Mouse (Mus musculus): Measurements from ENCODE around the gene Efcab1.

The Efcab1 gene

GRCm38 (mm10) chr16:15014724-15015123, 108.3 kb downstream of the Efcab1 start:
- no peak for DNase-seq (ENCODE audit: low read depth, low spot score)
